Comparison of ENCODE assay signal across 14 mouse cellular contexts in the genomic region with DNA sequence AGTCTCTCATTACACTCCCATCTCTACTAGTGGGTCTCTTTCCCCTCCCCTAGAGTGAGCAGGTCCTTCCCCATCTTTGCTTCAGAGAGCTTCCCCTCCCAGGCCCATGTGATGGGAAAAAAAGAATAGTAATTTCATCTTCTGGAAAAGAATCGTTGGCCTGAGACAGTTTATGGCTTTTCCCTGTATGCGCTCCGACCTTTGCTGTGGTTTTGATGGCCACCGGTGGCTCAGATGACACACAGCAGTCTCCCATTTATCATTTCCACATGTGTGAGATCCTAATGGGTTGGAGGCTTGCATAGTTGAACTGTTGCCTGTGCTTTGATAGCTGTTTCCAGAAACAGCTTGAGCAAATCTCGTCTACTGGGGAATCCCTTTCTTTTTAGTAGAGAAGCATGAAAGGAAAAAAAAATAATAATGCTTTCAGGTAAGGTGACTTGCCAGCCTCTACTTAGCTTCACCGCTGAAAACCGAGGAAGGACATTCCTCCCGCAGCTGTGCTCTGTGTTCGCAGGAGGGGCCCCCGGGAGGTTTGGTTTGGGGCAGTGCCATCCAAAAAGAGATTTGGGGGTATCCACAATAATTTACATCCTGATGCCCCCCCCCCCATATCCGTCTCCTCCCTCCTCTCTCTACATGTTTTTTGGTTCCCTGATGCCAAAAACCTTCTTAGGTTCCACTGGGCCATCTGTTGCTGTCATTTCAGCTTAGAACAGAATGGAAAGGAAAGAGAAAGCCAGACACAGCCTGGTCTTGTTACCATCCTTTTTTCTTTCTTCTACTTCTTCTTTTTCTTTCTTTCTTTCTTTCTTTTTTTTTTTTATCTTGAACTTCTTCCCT. TPM values are rescaled to one million over a fixed set of nuclear protein-coding genes. Genes with fewer than 3 reads are reported as not detected.
DNase-seq lines count a peak whose midpoint lies in the region; ATAC-seq and TF ChIP-seq lines count a peak whose summit lies in the region.
"Had no signal": no experiment of that assay in that cellular context is flagged by ENCODE, and none has a peak within 500 bp of the region (broad histone marks: within the 10 kb centered on the region; RNA-seq: fewer than 3 reads in every experiment).

No protein-coding gene starts in this region.

- H3K4me3 ChIP-seq in kidney, postnatal 0 days (replicated peaks; ENCODE audit: low read depth, low read length): no peak overlapping the region
- no peak overlapping the region for H3K4me3 ChIP-seq in limb, embryonic 12.5 days (replicated peaks)

- H3K27ac ChIP-seq in kidney, postnatal 0 days: no peak overlapping the region
- peak overlapping the region; percentile 79 for H3K27ac ChIP-seq in limb, embryonic 12.5 days
- H3K27ac ChIP-seq: forebrain, embryonic 15.5 days; liver, embryonic 15.5 days had no signal

- H3K9me3 ChIP-seq in kidney, postnatal 0 days (replicated peaks; ENCODE audit: low read length): no peaks in the 10 kb centered on the region
- H3K9me3 ChIP-seq in limb, embryonic 12.5 days: no peaks in the 10 kb centered on the region
- H3K9me3 ChIP-seq: forebrain, embryonic 15.5 days; liver, embryonic 15.5 days had no signal

- no peak for TF ChIP-seq CTCF in kidney, postnatal 0 days (IDR thresholded peaks at IDR 0.05; ENCODE audit: low read depth)

- H3K36me3 ChIP-seq in kidney, postnatal 0 days (ENCODE audit: insufficient read depth, low read length): no peaks in the 10 kb centered on the region
- no peaks in the 10 kb centered on the region for H3K36me3 ChIP-seq in limb, embryonic 12.5 days
- H3K36me3 ChIP-seq: forebrain, embryonic 15.5 days; liver, embryonic 15.5 days had no signal

- no peak overlapping the region for H3K9ac ChIP-seq in kidney, postnatal 0 days (ENCODE audit: low read depth, low read length)
- H3K9ac ChIP-seq in limb, embryonic 12.5 days (replicated peaks): no peak overlapping the region
- H3K9ac ChIP-seq: forebrain, embryonic 15.5 days; liver, embryonic 15.5 days had no signal

- H3K4me2 ChIP-seq in kidney, postnatal 0 days (ENCODE audit: low read length): no peak overlapping the region
- H3K4me2 ChIP-seq in limb, embryonic 12.5 days: no peak overlapping the region

- peaks cover 10% of the 10 kb centered on the region for H3K4me1 ChIP-seq in kidney, postnatal 0 days (replicated peaks; ENCODE audit: insufficient read depth, low read length)
- peaks cover 43% of the 10 kb centered on the region for H3K4me1 ChIP-seq in limb, embryonic 12.5 days (replicated peaks)

- peak; percentile 62 for DNase-seq in CD4-positive, CD25-positive, alpha-beta regulatory T cell, adult 2 months (ENCODE audit: low read depth, low spot score)
- peak; percentile 83 for DNase-seq in kidney, postnatal 0 days (ENCODE audit: low spot score)
- DNase-seq in kidney, postnatal 14 days: no peak
- DNase-seq in T-cell, adult 2 months (ENCODE audit: low spot score): peak; percentile 64
- DNase-seq in right cerebral cortex, postnatal 25 days: no peak
- no peak for DNase-seq in left cerebral cortex, adult 8-10 months (ENCODE audit: low spot score in 2 of 2)
- DNase-seq: heart, postnatal 36 days; midbrain, embryonic 14.5 days; retina, postnatal 1 day had no signal

- 31% methylated on average over 11 of the region's 11 CpGs for WGBS in kidney, postnatal 0 days
- 13% methylated on average over 11 of the region's 11 CpGs for WGBS in limb, embryonic 12.5 days

- no peaks in the 10 kb centered on the region for H3K27me3 ChIP-seq in kidney, postnatal 0 days (ENCODE audit: insufficient read depth, low read length)
- H3K27me3 ChIP-seq in limb, embryonic 12.5 days: peaks cover 6% of the 10 kb centered on the region; the same call in 1 of the 2 replicates

- ATAC-seq in CD4-positive, CD25-positive, alpha-beta regulatory T cell, adult 4 months: no peak
- no peak for ATAC-seq in kidney, postnatal 0 days (replicated peaks; ENCODE audit: low FRiP score, low read depth)
- peak; percentile 53; the same call in 1 of the 2 replicates for ATAC-seq in limb, embryonic 12.5 days (ENCODE audit: insufficient number of reproducible peaks, insufficient read depth, low FRiP score, low TSS enrichment, low read depth)
- ATAC-seq: forebrain, embryonic 15.5 days had no signal

RNA-seq across cellular contexts. Expression of a gene that starts 3.6 kb away (rescaled TPM):
- 100 to 1,000 TPM; 124 to 148 TPM for polyA plus RNA-seq in CD4-positive, CD25-positive, alpha-beta regulatory T cell, adult 4 months (2017; shearing (Covaris generic))
- polyA plus RNA-seq in kidney, postnatal 0 days (2015; fragmentation: Nextera tagmentation; extraction: Ambion mirVana): 0.47 and 0.64 TPM in 2 replicates
- polyA plus RNA-seq in limb, embryonic 12.5 days (2016; fragmentation: Nextera tagmentation; extraction: Ambion mirVana): 1.6 and 1.8 TPM in 2 replicates
- total RNA-seq in left cerebral cortex, adult 8-10 months (2022): under 1 TPM; 0.39 to 0.76 (median 0.67) TPM
- polyA plus RNA-seq: forebrain, embryonic 15.5 days had no signal

RNA-seq across cellular contexts. Expression of a gene that starts 13.2 kb away (rescaled TPM):
- 1 to 10 TPM; 6.2 to 6.6 TPM for polyA plus RNA-seq in CD4-positive, CD25-positive, alpha-beta regulatory T cell, adult 4 months (2017; shearing (Covaris generic))
- 0.18 and 0.19 TPM in 2 replicates for polyA plus RNA-seq in kidney, postnatal 0 days (2015; fragmentation: Nextera tagmentation; extraction: Ambion mirVana)
- polyA plus RNA-seq in limb, embryonic 12.5 days (2016; fragmentation: Nextera tagmentation; extraction: Ambion mirVana): not detected in 2 replicates
- total RNA-seq in left cerebral cortex, adult 8-10 months (2022): 1 to 10 TPM; 1.4 to 2.7 (median 2.1) TPM
- polyA plus RNA-seq: forebrain, embryonic 15.5 days; liver, embryonic 15.5 days; midbrain, embryonic 14.5 days; stomach, embryonic 16.5 days had no signal

Comparison
In these comparisons a context has a peak if more than half of its experiments do, and no peak if none do; other contexts are left out.
1. DNase-seq: peak in CD4-positive, CD25-positive, alpha-beta regulatory T cell, adult 2 months (single experiment), kidney, postnatal 0 days (single experiment) and T-cell, adult 2 months (single experiment); none in kidney, postnatal 14 days (single experiment), right cerebral cortex, postnatal 25 days (single experiment) and left cerebral cortex, adult 8-10 months (0 of 2).
2. RNA of a gene that starts 3.6 kb away (polyA plus RNA-seq): 124 to 148 TPM in CD4-positive, CD25-positive, alpha-beta regulatory T cell, adult 4 months; 1.6 to 1.8 TPM in limb, embryonic 12.5 days and 0.47 to 0.64 TPM in kidney, postnatal 0 days; every median in the first group is over 10 times any median in the second.